Mouse (Mus musculus): ENCODE measurements around the gene Scp2. TPM values are rescaled to one million over a fixed set of nuclear protein-coding genes. Genes with fewer than 3 reads are reported as not detected.

Gene Scp2
- total RNA-seq (2023), result 158 and 189 TPM in 2 replicates

GRCm38 (mm10) chr4:108144880-108145279, at the start of gene Scp2:
TSS of gene Scp2 (minus strand) at chr4:108144998.

GRCm38 (mm10) chr4:108165152-108165895, 20.5 kb upstream of the Scp2 start, which contains the start of gene Echdc2:
TSS of gene Echdc2 (plus strand) at chr4:108165437.

DNA sequence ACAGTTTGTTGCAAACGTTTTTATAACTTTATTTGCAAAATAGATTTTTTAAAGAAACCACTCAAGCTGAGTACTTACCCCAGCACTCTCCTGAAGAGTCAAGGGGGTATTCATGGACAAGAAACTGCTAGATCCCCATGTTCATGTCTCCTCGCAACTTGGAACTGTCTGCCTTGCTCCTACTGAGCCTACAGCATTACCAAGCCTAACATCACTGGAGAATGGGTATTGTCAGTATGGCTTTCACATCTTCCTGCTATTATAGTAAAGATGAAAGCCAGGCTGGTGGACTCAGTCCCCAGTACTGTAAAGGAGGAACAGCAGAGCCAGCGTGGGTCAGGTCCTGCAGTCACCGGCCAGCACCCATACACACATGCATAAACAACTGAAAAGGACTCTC, 48.5 kb downstream of the Scp2 start, which contains the start of gene Podn:
Gene Podn (minus strand): TSS at position 101 of the 400 bp plus-strand sequence.

Other genes with a start within 250 kb of the Scp2 start
- gene Cpt2, start 221.4 kb downstream of the Scp2 start, total RNA-seq (2023), result 9.8 and 11.1 TPM in 2 replicates
- not detected in 2 replicates for gene Slc1a7, start 176.7 kb downstream of the Scp2 start, total RNA-seq (2023)
- 0.70 TPM in 1 of 2 replicates, not detected in the other for gene Podn, start 48.6 kb downstream of the Scp2 start, total RNA-seq (2023)
- not detected in 2 replicates for gene Echdc2, start 20.4 kb upstream of the Scp2 start, total RNA-seq (2023)
- gene Zyg11a, start 73.0 kb upstream of the Scp2 start, total RNA-seq (2023), result not detected in 2 replicates
- gene Zyg11b, start 156.1 kb upstream of the Scp2 start, total RNA-seq (2023), result 32.0 and 39.3 TPM in 2 replicates
- 5.1 and 6.0 TPM in 2 replicates for gene Coa7, start 183.1 kb upstream of the Scp2 start, total RNA-seq (2023)
- gene Shisal2a, start 238.4 kb upstream of the Scp2 start, total RNA-seq (2023), result not detected in 2 replicates